Mouse (Mus musculus): ENCODE results near the gene Rptor.

DNA sequence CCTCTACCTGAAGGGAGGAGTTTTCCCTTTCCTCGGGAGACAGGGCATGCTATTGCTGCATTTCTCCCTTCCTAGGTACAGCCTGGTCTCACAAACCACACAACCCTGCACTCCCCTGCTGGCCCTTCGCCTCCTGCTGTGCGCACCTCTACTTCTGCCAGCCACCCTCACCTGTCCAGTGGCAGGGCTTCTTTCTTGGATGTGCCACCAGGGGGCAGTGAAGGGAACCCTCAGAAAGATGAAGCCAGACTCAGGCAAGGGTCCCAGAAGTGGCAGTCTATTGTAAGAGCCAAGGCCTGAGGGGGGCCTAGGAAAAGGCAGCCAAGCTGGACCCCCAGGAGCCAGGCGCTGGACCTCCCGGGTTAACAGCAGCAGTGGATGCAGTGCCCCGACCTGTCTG is 332.8 kb downstream of the Rptor start:
- TF ChIP-seq POLR2A (IDR thresholded peaks at IDR 0.05; ENCODE audit: borderline replicate concordance, extremely low read depth, insufficient read depth, insufficient read length, poor library complexity, severe bottlenecking) = no peak
- TF ChIP-seq CTCF (IDR thresholded peaks at IDR 0.05; ENCODE audit: borderline replicate concordance, extremely low read depth, insufficient read depth, insufficient read length) = peak; percentile 78
